Mouse (Mus musculus) testis, adult 2 months (tissue): ENCODE results near the gene Exosc5. TPM values are rescaled to one million over a fixed set of nuclear protein-coding genes. Genes with fewer than 3 reads are reported as not detected.

Experiments used
- H3K27ac ChIP-seq: fragments of 200-500 bp; 2 replicates; pipeline ENCODE4 v1.5.1; 2012; ENCODE audit warnings: low read depth, low read length; ENCODE audit not compliant: control insufficient read depth, insufficient read depth
- H3K27me3 ChIP-seq: fragments of 200-500 bp; 2 replicates; pipeline ENCODE4 v1.6.1; 2012; ENCODE audit warnings: mild to moderate bottlenecking, low read length, moderate library complexity; ENCODE audit not compliant: control insufficient read depth, insufficient read depth
- H3K36me3 ChIP-seq: fragments of 200-500 bp; 2 replicates; pipeline ENCODE4 v1.6.1; 2012; ENCODE audit warnings: mild to moderate bottlenecking, low read length; ENCODE audit not compliant: control insufficient read depth, insufficient read depth
- H3K4me1 ChIP-seq: fragments of 200-500 bp; 2 replicates; pipeline ENCODE4 v1.6.1; 2012; ENCODE audit warnings: low read length; ENCODE audit not compliant: control insufficient read depth, insufficient read depth
- H3K4me3 ChIP-seq: fragments of 200-500 bp; 2 replicates; pipeline ENCODE4 v1.5.1; 2012; ENCODE audit warnings: low read depth, mild to moderate bottlenecking, low read length, moderate library complexity, mixed read lengths; ENCODE audit not compliant: control insufficient read depth
- CTCF ChIP-seq: fragments of 200-500 bp; IDR thresholded peaks from 2 replicates; pipeline ENCODE4 v1.5.1; 2012; ENCODE audit warnings: low read depth, mild to moderate bottlenecking, inconsistent platforms, low read length, moderate library complexity; ENCODE audit not compliant: control insufficient read depth, insufficient read depth, insufficient replicate concordance
- POLR2A ChIP-seq: fragments of 200-500 bp; IDR thresholded peaks from 2 replicates; pipeline ENCODE4 v1.6.1; 2012; ENCODE audit warnings: low read depth, mild to moderate bottlenecking, inconsistent platforms, low read length, moderate library complexity; ENCODE audit not compliant: control insufficient read depth
- polyA plus RNA-seq: library from polyadenylated mRNA; depleted of rRNA; stranded (reverse); fragments of >200 nt; gene quantifications from 2 replicates; pipeline ENCODE4 v1.2.3, GENCODE M21; 2012

The Exosc5 gene
- polyA plus RNA-seq, 1 experiment = 466 TPM

DNA sequence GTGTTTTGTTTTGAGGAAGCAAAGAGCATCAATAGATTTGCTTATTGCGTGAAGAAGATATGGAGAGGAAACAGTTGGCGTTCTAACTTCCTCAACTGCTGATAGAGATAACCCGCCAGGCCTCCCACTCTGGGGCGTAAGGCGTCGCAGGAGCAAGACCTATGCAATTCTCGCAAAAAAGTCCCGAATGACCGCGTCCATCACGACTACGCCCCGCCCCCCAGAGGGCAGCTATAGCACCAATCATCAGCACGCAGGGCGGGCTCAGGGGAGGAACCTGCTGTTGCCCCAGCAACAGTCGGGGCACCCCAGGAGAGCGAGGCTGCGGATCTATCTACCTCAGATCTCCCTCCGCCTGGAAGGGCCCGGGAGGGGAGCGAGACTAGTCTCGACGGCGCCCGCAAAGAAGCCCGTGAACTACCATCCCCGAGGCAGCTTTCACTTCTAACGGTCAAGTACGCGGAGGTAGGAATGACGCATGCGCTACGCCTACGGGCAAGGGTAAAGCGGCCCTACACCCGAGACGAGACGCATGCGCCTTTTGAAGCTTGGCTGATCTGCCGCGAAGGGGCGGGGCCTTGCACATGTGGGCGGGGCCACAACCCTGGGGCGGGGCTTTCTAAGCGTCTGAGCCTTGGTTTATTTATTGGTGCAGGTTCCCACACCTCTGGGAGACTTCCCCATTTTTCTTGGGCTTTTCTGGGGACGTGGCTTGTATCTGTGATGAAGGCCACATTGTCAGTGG, 21.7 kb downstream of the Exosc5 start, which contains the start of gene B9d2:
B9d2 (plus strand) TSS at position 267 of the 745 bp plus-strand sequence.
- H3K27me3 ChIP-seq = no peaks in the 10 kb centered on the region
- peaks cover 17% of the 10 kb centered on the region for H3K4me1 ChIP-seq
- peak within 1 kb of the TSS; percentile 98 for H3K4me3 ChIP-seq
- TF ChIP-seq CTCF (no peak), POLR2A (peak; percentile 75)
- H3K27ac ChIP-seq = peak within 1 kb of the TSS; percentile 99
- H3K36me3 ChIP-seq = no peaks in the 10 kb centered on the region

DNA sequence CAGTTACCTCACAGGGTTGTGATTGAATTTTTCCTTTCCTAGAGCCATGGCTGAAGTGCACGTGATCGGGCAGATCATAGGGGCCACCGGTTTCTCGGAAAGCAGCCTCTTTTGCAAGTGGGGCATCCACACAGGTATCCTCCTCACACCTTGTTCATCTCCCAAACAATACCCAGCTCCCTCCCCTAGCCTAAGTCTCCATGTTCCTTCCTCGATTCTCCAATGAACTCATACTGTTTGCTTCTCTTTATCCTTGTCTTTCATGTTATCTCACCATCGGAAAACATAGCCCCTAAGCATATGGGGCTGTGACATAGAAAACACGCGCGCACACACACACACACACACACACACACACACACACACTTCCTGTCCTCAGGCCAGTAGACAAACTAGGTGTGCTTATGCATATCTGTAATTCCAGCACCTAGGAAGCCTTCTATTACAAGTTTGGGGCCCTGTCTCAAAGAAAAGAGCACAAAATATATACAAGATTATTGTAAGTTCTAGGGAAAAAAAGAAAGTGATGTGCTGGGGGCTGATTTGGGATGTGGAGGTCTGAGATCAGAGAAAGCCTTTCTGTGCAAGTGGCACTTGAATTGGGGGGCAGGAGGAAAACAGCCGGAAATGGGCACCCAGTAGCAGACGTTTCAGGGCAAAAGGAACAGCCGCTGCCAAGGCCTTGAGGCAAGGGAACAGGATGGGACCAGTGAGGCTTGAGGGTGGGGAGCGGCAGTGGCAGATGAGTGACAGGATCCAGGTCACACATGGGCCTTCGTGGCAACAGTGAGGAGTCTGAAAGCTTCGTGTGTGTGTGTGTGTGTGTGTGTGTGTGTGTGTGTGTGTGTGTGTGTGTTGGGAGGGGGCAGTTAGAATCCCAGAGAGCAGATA, 22.6 kb downstream of the Exosc5 start:
- H3K27ac ChIP-seq = 0 out of 2 replicates have a peak overlapping the region, but pooled peaks have one; percentile 19
- H3K4me1 ChIP-seq = peaks cover 22% of the 10 kb centered on the region
- H3K4me3 ChIP-seq = peak overlapping the region; percentile 57
- TF ChIP-seq POLR2A (no peak), CTCF (no peak)
- H3K27me3 ChIP-seq = no peaks in the 10 kb centered on the region
- no peaks in the 10 kb centered on the region for H3K36me3 ChIP-seq

DNA sequence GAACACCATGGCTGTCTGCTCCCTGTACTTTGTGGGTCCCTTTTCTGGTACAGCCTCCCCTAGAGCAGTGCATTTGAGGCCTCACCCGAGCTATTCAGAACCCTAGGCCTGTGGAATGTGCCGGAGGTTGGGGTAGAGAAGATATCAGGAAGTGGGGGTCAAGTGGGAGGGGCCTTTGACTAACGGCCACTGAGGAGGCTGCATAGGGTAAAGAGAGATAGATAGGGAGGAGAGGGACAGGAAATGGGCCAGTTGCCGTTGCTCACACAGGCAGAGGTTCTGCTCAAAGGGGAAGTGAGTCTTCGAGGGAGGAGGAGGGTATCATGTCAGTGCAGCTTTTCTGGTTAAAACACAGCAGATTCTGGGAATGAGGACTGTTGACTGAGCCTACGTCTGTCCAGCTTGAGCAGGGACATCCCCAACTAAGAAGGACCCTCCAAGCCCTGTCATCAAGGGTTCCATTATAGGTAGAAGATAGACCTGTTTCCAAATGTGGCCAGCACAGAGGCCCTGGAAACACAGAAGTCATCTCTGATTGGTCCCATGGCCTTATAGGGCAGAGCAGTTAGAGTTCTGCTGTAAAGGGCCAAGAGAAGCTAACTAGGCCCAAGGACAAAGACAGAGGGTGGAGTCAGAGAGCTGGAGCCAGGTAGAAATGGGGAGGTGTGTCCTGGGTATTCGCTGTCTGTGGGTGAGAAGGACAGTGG, 24.7 kb downstream of the Exosc5 start:
- no peaks in the 10 kb centered on the region for H3K27me3 ChIP-seq
- no peak overlapping the region for H3K27ac ChIP-seq
- H3K4me1 ChIP-seq = peaks cover 25% of the 10 kb centered on the region

DNA sequence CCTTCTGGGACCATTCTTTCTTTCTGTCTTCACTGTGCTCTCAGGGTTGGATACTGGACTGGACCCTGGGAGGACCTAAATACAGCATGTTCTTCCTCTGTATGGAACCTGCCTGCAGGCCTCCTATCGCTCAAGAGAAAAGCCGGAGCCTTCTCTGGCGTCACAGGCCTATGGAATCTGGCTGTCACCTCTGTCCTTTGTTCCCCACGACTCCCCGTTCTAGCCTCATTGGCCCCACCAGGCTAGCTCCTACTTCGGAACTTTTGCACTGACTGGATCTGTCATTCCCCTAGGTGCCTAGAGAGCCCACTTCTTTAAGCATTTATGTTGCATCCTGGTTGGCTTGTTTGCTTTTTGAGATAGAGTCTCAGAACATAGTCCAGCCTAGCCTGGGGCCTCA, 25.7 kb downstream of the Exosc5 start:
- H3K27ac ChIP-seq = no peak overlapping the region
- no peak overlapping the region for H3K4me3 ChIP-seq
- H3K4me1 ChIP-seq = peaks cover 34% of the 10 kb centered on the region
- H3K36me3 ChIP-seq = no peaks in the 10 kb centered on the region
- TF ChIP-seq POLR2A (no peak), CTCF (no peak)
- no peaks in the 10 kb centered on the region for H3K27me3 ChIP-seq

More for the DNA sequence above, 24.7 kb downstream of the Exosc5 start:
- no peaks in the 10 kb centered on the region for H3K36me3 ChIP-seq
- H3K4me3 ChIP-seq = no peak overlapping the region
- no peak for TF ChIP-seq POLR2A
- no peak for TF ChIP-seq CTCF

DNA sequence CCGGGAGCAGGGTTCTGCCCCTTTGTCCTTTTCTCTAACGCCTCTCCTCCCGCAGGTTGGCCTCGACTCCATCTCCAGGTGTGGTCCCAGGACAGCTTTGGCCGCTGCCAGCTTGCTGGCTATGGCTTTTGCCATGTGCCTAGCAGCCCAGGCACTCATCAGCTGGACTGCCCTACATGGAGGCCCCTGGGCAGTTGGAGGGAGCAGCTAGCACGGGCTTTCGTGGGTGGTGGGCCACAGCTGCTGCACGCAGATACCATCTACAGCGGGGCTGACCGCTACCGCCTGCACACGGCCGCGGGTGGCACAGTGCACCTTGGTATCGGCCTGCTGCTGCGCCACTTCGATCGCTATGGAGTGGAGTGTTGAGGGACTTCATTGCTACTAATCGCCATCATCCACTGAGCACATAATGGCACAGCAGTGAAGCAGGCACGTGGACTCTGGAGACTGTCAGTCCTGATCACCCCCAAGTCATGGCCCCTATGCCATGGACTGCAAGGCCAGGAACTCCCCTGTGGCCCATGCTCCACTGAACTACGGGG, 27.0 kb downstream of the Exosc5 start:
- H3K27ac ChIP-seq = no peak overlapping the region
- no peak overlapping the region; the same call in 1 of the 2 replicates for H3K4me3 ChIP-seq
- H3K4me1 ChIP-seq = peaks cover 33% of the 10 kb centered on the region
- no peak for TF ChIP-seq CTCF
- TF ChIP-seq POLR2A = no peak
- no peaks in the 10 kb centered on the region for H3K27me3 ChIP-seq
- H3K36me3 ChIP-seq = no peaks in the 10 kb centered on the region

DNA sequence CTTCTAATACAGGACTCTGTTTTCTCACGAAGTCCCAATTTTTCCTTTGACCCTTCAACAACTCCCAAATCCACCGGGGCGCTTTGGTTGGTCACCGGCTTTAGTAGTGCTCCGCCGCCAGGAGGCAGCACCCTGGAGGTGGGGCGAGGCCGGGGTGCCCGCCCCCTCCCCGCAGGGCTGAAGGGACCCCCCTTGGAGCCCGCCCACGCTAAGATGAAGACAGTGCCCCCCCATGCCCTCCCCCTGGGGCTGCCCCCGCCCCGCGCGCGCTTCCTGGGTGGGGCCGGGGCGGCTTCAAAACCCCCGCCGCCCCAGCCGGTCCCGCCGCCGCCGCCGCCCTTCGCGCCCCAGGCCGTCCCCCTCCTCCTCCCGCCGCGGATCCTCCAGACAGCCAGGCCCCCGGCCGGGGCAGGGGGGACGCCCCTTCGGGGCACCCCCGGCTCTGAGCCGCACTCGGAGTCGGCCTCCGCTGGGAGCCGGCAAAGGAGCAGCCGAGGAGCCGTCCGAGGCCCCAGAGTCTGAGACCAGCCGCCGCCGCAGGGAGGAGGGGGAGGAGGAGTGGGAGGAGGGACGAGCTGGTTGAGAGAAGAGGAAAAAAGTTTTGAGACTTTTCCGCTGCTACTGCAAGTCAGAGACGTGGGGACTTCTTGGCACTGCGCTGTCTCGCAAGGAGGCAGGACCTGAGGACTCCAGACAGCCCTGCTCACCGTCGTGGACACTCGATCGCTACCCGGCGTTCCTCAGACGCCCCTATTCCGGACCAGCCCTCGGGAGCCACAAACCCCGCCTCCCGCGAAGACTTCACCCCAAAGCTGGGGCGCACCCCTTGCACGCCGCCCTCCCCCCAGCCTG, 27.9 kb downstream of the Exosc5 start, which contains the start of gene Tgfb1:
Tgfb1 (plus strand) TSS at position 323 of the 852 bp plus-strand sequence.
- H3K36me3 ChIP-seq = no peaks in the 10 kb centered on the region
- H3K4me3 ChIP-seq = peak within 1 kb of the TSS; percentile 82
- peaks cover 27% of the 10 kb centered on the region for H3K4me1 ChIP-seq
- no peak; the same call in none of the 2 replicates for TF ChIP-seq POLR2A
- peak; percentile 34; the same call in 1 of the 2 replicates for TF ChIP-seq CTCF
- H3K27ac ChIP-seq = peak within 1 kb of the TSS; percentile 5
- no peaks in the 10 kb centered on the region for H3K27me3 ChIP-seq
